Mouse (Mus musculus): ENCODE measurements around the gene Eng.

DNA sequence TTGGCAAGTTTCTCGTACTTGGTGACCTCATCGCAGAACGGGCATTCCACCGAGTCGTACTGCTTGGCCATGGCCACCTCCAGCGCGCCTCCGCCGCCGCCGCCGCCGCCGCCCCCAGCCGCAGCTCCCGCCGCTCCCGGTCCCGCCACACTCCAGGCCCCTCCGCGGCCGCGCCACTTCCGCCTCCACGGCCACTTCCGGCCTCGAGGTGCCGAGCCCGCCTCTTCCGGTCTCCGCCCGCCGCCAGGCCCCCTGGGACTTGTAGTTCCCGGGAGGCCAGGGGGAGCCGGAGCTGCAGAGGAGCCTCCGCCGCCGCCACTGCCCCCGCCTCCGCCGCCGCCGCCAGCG lies 66.2 kb downstream of the Eng start:
- TF ChIP-seq CTCF (IDR thresholded peaks at IDR 0.05): no peak
- TF ChIP-seq POLR2A (IDR thresholded peaks at IDR 0.05; ENCODE audit: insufficient read depth, low read depth, low read length): no peak
- no peak for TF ChIP-seq EP300 (IDR thresholded peaks at IDR 0.05; ENCODE audit: insufficient read depth, low read depth, low read length)

Data from heart, adult 2 months (tissue).